Comparison of ENCODE assay signal across 33 mouse cellular contexts in the genomic region with DNA sequence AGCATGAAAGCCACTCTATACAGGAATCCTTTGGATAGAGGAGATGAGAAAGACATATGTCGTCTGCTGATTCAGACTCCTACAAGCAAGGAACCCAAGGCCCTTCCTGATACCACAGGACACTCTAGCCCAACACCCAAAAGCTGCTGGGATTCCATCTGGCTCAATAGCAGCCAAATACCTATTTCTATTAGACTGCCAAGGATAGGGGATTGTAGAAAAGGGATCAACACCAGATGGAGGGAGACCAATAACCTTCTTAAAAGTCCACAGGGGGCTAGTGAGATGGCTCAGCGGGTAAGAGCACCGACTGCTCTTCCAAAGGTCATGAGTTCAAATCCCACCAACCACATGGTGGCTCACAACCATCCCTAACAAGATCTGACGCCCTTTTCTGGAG. TPM values are rescaled to one million over a fixed set of nuclear protein-coding genes. Genes with fewer than 3 reads are reported as not detected.
DNase-seq lines count a peak whose midpoint lies in the region; ATAC-seq and TF ChIP-seq lines count a peak whose summit lies in the region.
"Had no signal": no experiment of that assay in that cellular context is flagged by ENCODE, and none has a peak within 500 bp of the region (broad histone marks: within the 10 kb centered on the region; RNA-seq: fewer than 3 reads in every experiment).

No protein-coding gene starts in this region.

- H3K9ac ChIP-seq in forebrain, embryonic 16.5 days (replicated peaks; ENCODE audit: low read depth, low read length) = no peak overlapping the region
- H3K9ac ChIP-seq: embryonic facial prominence, embryonic 13.5 days; forebrain, embryonic 13.5 days; forebrain, postnatal 0 days; hindbrain, embryonic 12.5 days; hindbrain, embryonic 15.5 days had no signal

- WGBS in thymus, adult 2 months = 95% methylated on average over 4 of the region's 4 CpGs
- 96% methylated on average over 4 of the region's 4 CpGs for WGBS in forebrain, embryonic 16.5 days

- DNase-seq in brain, adult 2 months (ENCODE audit: low read depth, low spot score) = peak; percentile 33
- DNase-seq in cerebellum, adult 18-20 months = peak; percentile 11 to 36
- peak; percentile 57 for DNase-seq in cerebellum, adult 9-10 months
- peak; percentile 28 to 54 for DNase-seq in cerebellum, postnatal 14 days
- no peak for DNase-seq in thymus, adult 2 months
- no peak for DNase-seq in kidney, postnatal 4 days
- no peak for DNase-seq in adrenal gland, postnatal 25 days
- DNase-seq: adrenal gland, adult 8-10 months; adrenal gland, postnatal 36 days; embryo, embryonic 11 days; forebrain, postnatal 0 days; gastrocnemius, adult 2 months; gastrocnemius, postnatal 14 days; heart, adult 11 months; kidney, adult 2 months had no signal

- H3K4me2 ChIP-seq in forebrain, embryonic 16.5 days (ENCODE audit: low read length) = no peak overlapping the region
- H3K4me2 ChIP-seq: embryonic facial prominence, embryonic 13.5 days; forebrain, embryonic 13.5 days; heart, embryonic 11.5 days; hindbrain, embryonic 12.5 days; hindbrain, embryonic 15.5 days had no signal

- no peak overlapping the region for H3K27ac ChIP-seq in thymus, adult 2 months (ENCODE audit: control insufficient read depth, insufficient read depth, low read length)
- no peak overlapping the region for H3K27ac ChIP-seq in forebrain, embryonic 16.5 days (ENCODE audit: low read length)
- H3K27ac ChIP-seq: embryonic facial prominence, embryonic 10.5 days; embryonic facial prominence, embryonic 13.5 days; forebrain, embryonic 10.5 days; forebrain, embryonic 13.5 days; gastrocnemius, adult 2 months; hindbrain, embryonic 12.5 days; hindbrain, embryonic 15.5 days had no signal

- H3K9me3 ChIP-seq in forebrain, embryonic 16.5 days (ENCODE audit: control insufficient read depth, low read length) = no peaks in the 10 kb centered on the region
- H3K9me3 ChIP-seq: embryonic facial prominence, embryonic 10.5 days; embryonic facial prominence, embryonic 13.5 days; forebrain, embryonic 10.5 days; forebrain, embryonic 13.5 days; hindbrain, embryonic 12.5 days; hindbrain, embryonic 15.5 days had no signal

- no peak for TF ChIP-seq CTCF in thymus, adult 2 months (IDR thresholded peaks at IDR 0.05; ENCODE audit: borderline replicate concordance, control insufficient read depth, extremely low read depth, insufficient read depth, low read length, poor library complexity)

- H3K27me3 ChIP-seq in thymus, adult 2 months (ENCODE audit: control insufficient read depth, insufficient read depth, low read length) = no peaks in the 10 kb centered on the region
- no peaks in the 10 kb centered on the region for H3K27me3 ChIP-seq in forebrain, embryonic 16.5 days (replicated peaks; ENCODE audit: control insufficient read depth, insufficient read depth, low read length)
- H3K27me3 ChIP-seq: embryonic facial prominence, embryonic 13.5 days; forebrain, embryonic 13.5 days; hindbrain, embryonic 12.5 days; hindbrain, embryonic 15.5 days had no signal

- TF ChIP-seq POLR2A in thymus, adult 2 months (IDR thresholded peaks at IDR 0.05; ENCODE audit: control insufficient read depth, extremely low read depth, insufficient read depth, low read length, poor library complexity) = no peak

- H3K36me3 ChIP-seq in thymus, adult 2 months (ENCODE audit: control insufficient read depth, insufficient read depth, low read length) = peaks cover 48% of the 10 kb centered on the region
- peaks cover 9% of the 10 kb centered on the region for H3K36me3 ChIP-seq in forebrain, embryonic 16.5 days (ENCODE audit: control insufficient read depth, insufficient read depth)

- H3K4me3 ChIP-seq in thymus, adult 2 months (ENCODE audit: control insufficient read depth, insufficient read depth, low read length) = no peak overlapping the region
- no peak overlapping the region for H3K4me3 ChIP-seq in forebrain, embryonic 16.5 days (replicated peaks; ENCODE audit: low read length)
- H3K4me3 ChIP-seq: embryonic facial prominence, embryonic 10.5 days; embryonic facial prominence, embryonic 13.5 days; forebrain, embryonic 10.5 days; forebrain, embryonic 13.5 days; gastrocnemius, adult 2 months; hindbrain, embryonic 12.5 days; hindbrain, embryonic 15.5 days had no signal

- no peaks in the 10 kb centered on the region for H3K4me1 ChIP-seq in thymus, adult 2 months (replicated peaks; ENCODE audit: control insufficient read depth, insufficient read depth, low read length)
- no peaks in the 10 kb centered on the region for H3K4me1 ChIP-seq in forebrain, embryonic 16.5 days (replicated peaks; ENCODE audit: control insufficient read depth, insufficient read depth, low read length)
- H3K4me1 ChIP-seq: embryonic facial prominence, embryonic 10.5 days; embryonic facial prominence, embryonic 13.5 days; forebrain, embryonic 10.5 days; forebrain, embryonic 13.5 days; hindbrain, embryonic 12.5 days; hindbrain, embryonic 15.5 days had no signal

- no peak for ATAC-seq in forebrain, embryonic 16.5 days
- ATAC-seq: CD4-positive, CD25-positive, alpha-beta regulatory T cell, adult 4 months; forebrain, embryonic 13.5 days; forebrain, postnatal 0 days; intestine, postnatal 0 days had no signal

RNA-seq across cellular contexts. Expression of a gene that starts 11.5 kb away (rescaled TPM):
- polyA plus RNA-seq in thymus, adult 2 months (2012; rRNA removed) = 26.3 and 30.5 TPM in 2 replicates
- polyA plus RNA-seq in forebrain, embryonic 16.5 days (2015; fragmentation: Nextera tagmentation; extraction: Ambion mirVana) = not detected in 2 replicates
- total RNA-seq in adrenal gland, postnatal 25 days (2021) = not detected in 2 replicates
- total RNA-seq: adrenal gland, adult 8-10 months; adrenal gland, postnatal 36 days; gastrocnemius, adult 2 months; gastrocnemius, postnatal 14 days; gastrocnemius, postnatal 4 days; heart, postnatal 25 days; MEL had no signal
- polyA plus RNA-seq: CD4-positive, CD25-positive, alpha-beta regulatory T cell, adult 4 months; cortical plate, adult 2 months; embryonic facial prominence, embryonic 10.5 days; embryonic facial prominence, embryonic 13.5 days; forebrain, embryonic 10.5 days; forebrain, embryonic 13.5 days; forebrain, postnatal 0 days; frontal cortex, adult 2 months; heart, embryonic 11.5 days; heart, embryonic 14.5 days; heart, postnatal 0 days; hindbrain, embryonic 12.5 days; hindbrain, embryonic 15.5 days; intestine, embryonic 14.5 days; intestine, postnatal 0 days had no signal

RNA-seq across cellular contexts. Expression of a gene that starts 29.9 kb away (rescaled TPM):
- 38.1 and 39.8 TPM in 2 replicates for polyA plus RNA-seq in thymus, adult 2 months (2012; rRNA removed)
- 105 and 106 TPM in 2 replicates for polyA plus RNA-seq in forebrain, embryonic 16.5 days (2015; fragmentation: Nextera tagmentation; extraction: Ambion mirVana)
- total RNA-seq in adrenal gland, postnatal 25 days (2021) = 60.3 and 60.9 TPM in 2 replicates

RNA-seq across cellular contexts. Expression of a gene that starts 38.7 kb away (rescaled TPM):
- 27.1 and 40.2 TPM in 2 replicates for polyA plus RNA-seq in thymus, adult 2 months (2012; rRNA removed)
- polyA plus RNA-seq in forebrain, embryonic 16.5 days (2015; fragmentation: Nextera tagmentation; extraction: Ambion mirVana) = 12.1 and 17.6 TPM in 2 replicates
- total RNA-seq in adrenal gland, postnatal 25 days (2021) = 36.3 and 44.4 TPM in 2 replicates

RNA-seq across cellular contexts. Expression of a gene that starts 48.1 kb away (rescaled TPM):
- polyA plus RNA-seq in thymus, adult 2 months (2012; rRNA removed) = 25.1 and 26.5 TPM in 2 replicates
- polyA plus RNA-seq in forebrain, embryonic 16.5 days (2015; fragmentation: Nextera tagmentation; extraction: Ambion mirVana) = 32.1 and 33.2 TPM in 2 replicates
- 41.9 and 51.4 TPM in 2 replicates for total RNA-seq in adrenal gland, postnatal 25 days (2021)

Comparison
In these comparisons a context has a peak if more than half of its experiments do, and no peak if none do; other contexts are left out.
1. DNase-seq: peak in brain, adult 2 months (single experiment), cerebellum, adult 18-20 months (2 of 2), cerebellum, adult 9-10 months (single experiment) and cerebellum, postnatal 14 days (2 of 2); none in thymus, adult 2 months (single experiment), kidney, postnatal 4 days (0 of 2) and adrenal gland, postnatal 25 days (single experiment).
2. RNA of a gene that starts 11.5 kb away (polyA plus RNA-seq): 26.3 to 30.5 TPM in thymus, adult 2 months; not detected in forebrain, embryonic 16.5 days; every median in the first group is over 10 times any median in the second.